Comparison of ENCODE assay signal across 19 mouse cellular contexts in the genomic region with DNA sequence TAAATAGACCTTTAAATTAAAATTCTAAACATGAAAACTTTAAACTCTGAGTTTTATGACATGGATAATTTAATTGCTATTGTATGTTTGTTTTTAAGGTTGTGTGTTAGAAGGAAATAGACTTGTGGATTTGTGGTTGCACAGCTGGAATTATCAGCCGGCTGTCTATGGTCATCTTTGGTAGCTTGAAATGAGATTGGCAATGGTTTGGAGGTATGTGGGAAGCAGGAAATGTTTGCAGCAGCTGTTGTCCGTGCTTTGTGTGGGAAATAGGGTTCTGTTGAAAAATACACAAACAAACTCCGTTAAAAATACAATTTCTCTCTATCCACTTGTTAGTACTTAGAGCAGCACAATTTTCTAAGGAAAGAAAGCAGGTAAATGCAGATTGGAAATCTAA.
"Had no signal": no experiment of that assay in that cellular context is flagged by ENCODE, and none has a peak within 500 bp of the region (broad histone marks: within the 10 kb centered on the region; RNA-seq: fewer than 3 reads in every experiment).

No protein-coding gene starts in this region.

- H3K36me3 ChIP-seq: liver, embryonic 13.5 days; neural tube, embryonic 12.5 days; stomach, embryonic 15.5 days had no signal

- H3K27ac ChIP-seq: left cerebral cortex, adult 2 months; liver, embryonic 13.5 days; neural tube, embryonic 12.5 days; neural tube, embryonic 15.5 days; stomach, embryonic 15.5 days had no signal

- H3K4me2 ChIP-seq: liver, embryonic 13.5 days; midbrain, embryonic 11.5 days; neural tube, embryonic 12.5 days; neural tube, embryonic 15.5 days; stomach, embryonic 15.5 days had no signal

- H3K4me3 ChIP-seq: left cerebral cortex, adult 2 months; liver, embryonic 13.5 days; neural tube, embryonic 12.5 days; neural tube, embryonic 15.5 days; stomach, embryonic 15.5 days had no signal

- H3K9me3 ChIP-seq: liver, embryonic 13.5 days; neural tube, embryonic 12.5 days; neural tube, embryonic 15.5 days; stomach, embryonic 15.5 days had no signal

- H3K9ac ChIP-seq: liver, embryonic 13.5 days; neural tube, embryonic 12.5 days; neural tube, embryonic 15.5 days; stomach, embryonic 15.5 days had no signal

- H3K27me3 ChIP-seq: liver, embryonic 13.5 days; neural tube, embryonic 12.5 days; neural tube, embryonic 15.5 days; stomach, embryonic 15.5 days had no signal

- H3K4me1 ChIP-seq: liver, embryonic 13.5 days; neural tube, embryonic 12.5 days; neural tube, embryonic 15.5 days; stomach, embryonic 15.5 days had no signal

- DNase-seq: kidney, postnatal 14 days; kidney, postnatal 4 days; layer of hippocampus, postnatal 36 days; liver, embryonic 13.5 days; lung, adult 2 months; lung, postnatal 14 days; lung, postnatal 4 days; midbrain, embryonic 14.5 days; right cerebral cortex, adult 18-20 months; right cerebral cortex, postnatal 14 days; right cerebral cortex, postnatal 4 days; spleen, adult 18-20 months; thymus, adult 18-20 months; thymus, postnatal 36 days had no signal
